Mouse (Mus musculus): Measurements from ENCODE around the gene Dpf2. TPM values are rescaled to one million over a fixed set of nuclear protein-coding genes. Genes with fewer than 3 reads are reported as not detected.

Dpf2 gene
- polyA plus RNA-seq, 1 experiment from 2014 or later = 88.2 TPM

GRCm38 (mm10) chr19:5877618-5878361 lies 35.0 kb downstream of the Dpf2 start, which contains the start of gene Slc25a45:
Slc25a45 (plus strand) TSS chr19:5877808.
- H3K27me3 ChIP-seq (ENCODE audit: control insufficient read depth, insufficient read depth, low read length) = no peaks in the 10 kb centered on the region
- H3K4me1 ChIP-seq (replicated peaks; ENCODE audit: control insufficient read depth, insufficient read depth, low read length) = peaks cover 18% of the 10 kb centered on the region; the same call in 1 of the 2 replicates
- ATAC-seq (ENCODE audit: low FRiP score) (peak; percentile 38; the same call in 1 of the 2 replicates), DNase-seq (ENCODE audit: low spot score) (peak; percentile 73)
- H3K9me3 ChIP-seq (ENCODE audit: control insufficient read depth, low read length) = no peaks in the 10 kb centered on the region
- H3K4me3 ChIP-seq (replicated peaks; ENCODE audit: low read length) = 0 out of 2 replicates have a peak within 1 kb of the TSS, but pooled peaks have one; percentile 0
- H3K4me2 ChIP-seq (replicated peaks) = 0 out of 2 replicates have a peak within 1 kb of the TSS, but pooled peaks have one; percentile 17
- 0 out of 2 replicates have a peak within 1 kb of the TSS, but pooled peaks have one; percentile 16 for H3K9ac ChIP-seq
- WGBS = 44% methylated on average over 15 of the region's 15 CpGs
- 0 out of 2 replicates have a peak, but pooled peaks cover 3% of the 10 kb centered on the region for H3K36me3 ChIP-seq (replicated peaks; ENCODE audit: control insufficient read depth, insufficient read depth)
- peak within 1 kb of the TSS; percentile 32; the same call in 1 of the 2 replicates for H3K27ac ChIP-seq

- peak within 1 kb of the TSS; percentile 83 for H3K4me2 ChIP-seq (replicated peaks)
- H3K27ac ChIP-seq = peak within 1 kb of the TSS; percentile 80
- 0 out of 2 replicates have a peak, but pooled peaks cover 5% of the 10 kb centered on the region for H3K36me3 ChIP-seq (replicated peaks; ENCODE audit: control insufficient read depth, insufficient read depth)
- under 1% methylated on average over 35 of the region's 37 CpGs for WGBS
- ATAC-seq (ENCODE audit: low FRiP score) (peak; percentile 90), DNase-seq (ENCODE audit: low spot score) (peak; percentile 94)
- H3K4me3 ChIP-seq (replicated peaks; ENCODE audit: low read length) = peak within 1 kb of the TSS; percentile 76
- no peaks in the 10 kb centered on the region for H3K27me3 ChIP-seq (ENCODE audit: control insufficient read depth, insufficient read depth, low read length)
- H3K9ac ChIP-seq = peak within 1 kb of the TSS; percentile 83
- H3K4me1 ChIP-seq (replicated peaks; ENCODE audit: control insufficient read depth, insufficient read depth, low read length) = peaks cover 25% of the 10 kb centered on the region; the same call in 1 of the 2 replicates
- no peaks in the 10 kb centered on the region for H3K9me3 ChIP-seq (ENCODE audit: control insufficient read depth, low read length)
These were observed 37.8 kb downstream of the Dpf2 start, which contains the start of gene Frmd8 for GRCm38 (mm10) chr19:5874969-5875480. Frmd8 (minus strand) TSS chr19:5875274.

GRCm38 (mm10) chr19:5874391-5874968 lies 38.3 kb downstream of the Dpf2 start:
- Histone ChIP-seq H3K27ac (peak overlapping the region; percentile 80; the same call in 1 of the 2 replicates), H3K4me3 (replicated peaks; ENCODE audit: low read length) (peak overlapping the region; percentile 76), H3K4me2 (replicated peaks) (peak overlapping the region; percentile 83), H3K9ac (peak overlapping the region; percentile 83), H3K27me3 (ENCODE audit: control insufficient read depth, insufficient read depth, low read length) (no peaks in the 10 kb centered on the region), H3K36me3 (replicated peaks; ENCODE audit: control insufficient read depth, insufficient read depth) (peaks cover 10% of the 10 kb centered on the region; the same call in 1 of the 2 replicates), H3K4me1 (replicated peaks; ENCODE audit: control insufficient read depth, insufficient read depth, low read length) (peaks cover 25% of the 10 kb centered on the region; the same call in 1 of the 2 replicates), H3K9me3 (ENCODE audit: control insufficient read depth, low read length) (no peaks in the 10 kb centered on the region)
- DNase-seq (ENCODE audit: low spot score) = no peak
- 12% methylated on average over 13 of the region's 13 CpGs for WGBS
- ATAC-seq (ENCODE audit: low FRiP score) = no peak

GRCm38 (mm10) chr19:5872931-5873556 lies 39.8 kb downstream of the Dpf2 start:
- no peak overlapping the region for H3K9ac ChIP-seq
- no peak for DNase-seq (ENCODE audit: low spot score)

GRCm38 (mm10) chr19:5872528-5872927 lies 40.3 kb downstream of the Dpf2 start:
- Histone ChIP-seq H3K9ac (no peak overlapping the region), H3K4me1 (replicated peaks; ENCODE audit: control insufficient read depth, insufficient read depth, low read length) (peaks cover 25% of the 10 kb centered on the region; the same call in 1 of the 2 replicates), H3K9me3 (ENCODE audit: control insufficient read depth, low read length) (no peaks in the 10 kb centered on the region), H3K27ac (no peak overlapping the region), H3K4me3 (replicated peaks; ENCODE audit: low read length) (no peak overlapping the region), H3K36me3 (replicated peaks; ENCODE audit: control insufficient read depth, insufficient read depth) (peaks cover 29% of the 10 kb centered on the region), H3K27me3 (ENCODE audit: control insufficient read depth, insufficient read depth, low read length) (no peaks in the 10 kb centered on the region), H3K4me2 (replicated peaks) (no peak overlapping the region)
- WGBS = 91% methylated on average over 4 of the region's 4 CpGs
- DNase-seq (ENCODE audit: low spot score) (no peak), ATAC-seq (ENCODE audit: low FRiP score) (no peak)

More at GRCm38 (mm10) chr19:5872931-5873556, 39.8 kb downstream of the Dpf2 start:
- 91% methylated on average over 19 of the region's 19 CpGs for WGBS
- Histone ChIP-seq H3K9me3 (ENCODE audit: control insufficient read depth, low read length) (no peaks in the 10 kb centered on the region), H3K27ac (no peak overlapping the region), H3K36me3 (replicated peaks; ENCODE audit: control insufficient read depth, insufficient read depth) (peaks cover 24% of the 10 kb centered on the region), H3K27me3 (ENCODE audit: control insufficient read depth, insufficient read depth, low read length) (no peaks in the 10 kb centered on the region), H3K4me3 (replicated peaks; ENCODE audit: low read length) (no peak overlapping the region), H3K4me1 (replicated peaks; ENCODE audit: control insufficient read depth, insufficient read depth, low read length) (peaks cover 25% of the 10 kb centered on the region; the same call in 1 of the 2 replicates), H3K4me2 (replicated peaks) (no peak overlapping the region)
- no peak for ATAC-seq (ENCODE audit: low FRiP score)

- H3K36me3 ChIP-seq (replicated peaks; ENCODE audit: control insufficient read depth, insufficient read depth) = peaks cover 31% of the 10 kb centered on the region
- no peak overlapping the region for H3K27ac ChIP-seq
- WGBS = 63% methylated on average over 6 of the region's 6 CpGs
- no peaks in the 10 kb centered on the region for H3K27me3 ChIP-seq (ENCODE audit: control insufficient read depth, insufficient read depth, low read length)
- H3K9me3 ChIP-seq (ENCODE audit: control insufficient read depth, low read length) = no peaks in the 10 kb centered on the region
- DNase-seq (ENCODE audit: low spot score) (no peak), ATAC-seq (ENCODE audit: low FRiP score) (no peak)
- H3K9ac ChIP-seq = 0 out of 2 replicates have a peak overlapping the region, but pooled peaks have one; percentile 8
- H3K4me3 ChIP-seq (replicated peaks; ENCODE audit: low read length) = no peak overlapping the region
- H3K4me1 ChIP-seq (replicated peaks; ENCODE audit: control insufficient read depth, insufficient read depth, low read length) = peaks cover 25% of the 10 kb centered on the region; the same call in 1 of the 2 replicates
- no peak overlapping the region for H3K4me2 ChIP-seq (replicated peaks)
These were observed 41.1 kb downstream of the Dpf2 start for GRCm38 (mm10) chr19:5871683-5872082.

- Histone ChIP-seq H3K9me3 (ENCODE audit: control insufficient read depth, low read length) (no peaks in the 10 kb centered on the region), H3K4me2 (replicated peaks) (peak overlapping the region; percentile 15; the same call in 1 of the 2 replicates), H3K4me3 (replicated peaks; ENCODE audit: low read length) (no peak overlapping the region), H3K27ac (peak overlapping the region; percentile 47; the same call in 1 of the 2 replicates), H3K4me1 (replicated peaks; ENCODE audit: control insufficient read depth, insufficient read depth, low read length) (peaks cover 25% of the 10 kb centered on the region; the same call in 1 of the 2 replicates), H3K36me3 (replicated peaks; ENCODE audit: control insufficient read depth, insufficient read depth) (peaks cover 35% of the 10 kb centered on the region), H3K9ac (0 out of 2 replicates have a peak overlapping the region, but pooled peaks have one; percentile 8), H3K27me3 (ENCODE audit: control insufficient read depth, insufficient read depth, low read length) (no peaks in the 10 kb centered on the region)
- ATAC-seq (ENCODE audit: low FRiP score) = 0 out of 2 replicates have a peak, but pooled peaks have one; percentile 21
- no peak for DNase-seq (ENCODE audit: low spot score)
- 3% methylated on average over 7 of the region's 7 CpGs for WGBS
These were observed 41.5 kb downstream of the Dpf2 start for GRCm38 (mm10) chr19:5871273-5871672.

GRCm38 (mm10) chr19:5868096-5868495 lies 44.7 kb downstream of the Dpf2 start:
- Histone ChIP-seq H3K4me2 (replicated peaks) (no peak overlapping the region), H3K36me3 (replicated peaks; ENCODE audit: control insufficient read depth, insufficient read depth) (peaks cover 66% of the 10 kb centered on the region), H3K27me3 (ENCODE audit: control insufficient read depth, insufficient read depth, low read length) (no peaks in the 10 kb centered on the region), H3K27ac (no peak overlapping the region), H3K9ac (no peak overlapping the region), H3K9me3 (ENCODE audit: control insufficient read depth, low read length) (no peaks in the 10 kb centered on the region), H3K4me3 (replicated peaks; ENCODE audit: low read length) (no peak overlapping the region), H3K4me1 (replicated peaks; ENCODE audit: control insufficient read depth, insufficient read depth, low read length) (peaks cover 7% of the 10 kb centered on the region; the same call in 1 of the 2 replicates)
- WGBS = 94% methylated on average over 6 of the region's 6 CpGs
- ATAC-seq (ENCODE audit: low FRiP score) (no peak), DNase-seq (ENCODE audit: low spot score) (no peak)
